Mouse (Mus musculus) Patski (cell line): ENCODE results near the gene Plaur. TPM values are rescaled to one million over a fixed set of nuclear protein-coding genes. Genes with fewer than 3 reads are reported as not detected.
A peak's percentile ranks its signal among the peaks of the same experiment; 100 is the strongest.

Experiments
- ATAC-seq: fragments of 100-300 bp; one replicate; pipeline ENCODE4 v1.8.0; 2021
- CTCF ChIA-PET: fragments of 350-600 bp; sonication (Branson Sonifier 250); formaldehyde crosslinking; loops from one replicate; lab custom pipeline; 2022; ENCODE audit warnings: inconsistent platforms; lab: Charles Lee
- POLR2A ChIA-PET: fragments of 350-600 bp; sonication (Branson Sonifier 250); formaldehyde crosslinking; loops from one replicate; lab custom pipeline; 2022; ENCODE audit warnings: antibody characterized with exemption, inconsistent platforms; lab: Charles Lee
- DNase-seq: peaks from one replicate; pipeline ENCODE4 v3.0.0-alpha.2; 2011; ENCODE audit warnings: low read depth, low spot score
- H3K27me3 ChIP-seq: fragments of 371-371 bp; one replicate; pipeline ENCODE4 v1.5.1; 2021
- CTCF ChIP-seq: fragments of 100-300 bp; IDR thresholded peaks from one replicate; pipeline ENCODE4 v1.5.1; 2021
- in situ Hi-C: fragments of 300-500 bp; cut with MboI; formaldehyde crosslinking; loops from 3 replicates; pipeline ENCODE4 v1.11.1; 2018; ENCODE audit warnings: low pct_unique_long_range_greater_than_20kb, mixed read lengths
- polyA plus RNA-seq: library from polyadenylated mRNA; unstranded; gene quantifications from one replicate; pipeline ENCODE4 v1.2.3, GENCODE M21; 2021

Gene Plaur
- polyA plus RNA-seq, 1 experiment from 2014 or later = 87.9 TPM

DNA sequence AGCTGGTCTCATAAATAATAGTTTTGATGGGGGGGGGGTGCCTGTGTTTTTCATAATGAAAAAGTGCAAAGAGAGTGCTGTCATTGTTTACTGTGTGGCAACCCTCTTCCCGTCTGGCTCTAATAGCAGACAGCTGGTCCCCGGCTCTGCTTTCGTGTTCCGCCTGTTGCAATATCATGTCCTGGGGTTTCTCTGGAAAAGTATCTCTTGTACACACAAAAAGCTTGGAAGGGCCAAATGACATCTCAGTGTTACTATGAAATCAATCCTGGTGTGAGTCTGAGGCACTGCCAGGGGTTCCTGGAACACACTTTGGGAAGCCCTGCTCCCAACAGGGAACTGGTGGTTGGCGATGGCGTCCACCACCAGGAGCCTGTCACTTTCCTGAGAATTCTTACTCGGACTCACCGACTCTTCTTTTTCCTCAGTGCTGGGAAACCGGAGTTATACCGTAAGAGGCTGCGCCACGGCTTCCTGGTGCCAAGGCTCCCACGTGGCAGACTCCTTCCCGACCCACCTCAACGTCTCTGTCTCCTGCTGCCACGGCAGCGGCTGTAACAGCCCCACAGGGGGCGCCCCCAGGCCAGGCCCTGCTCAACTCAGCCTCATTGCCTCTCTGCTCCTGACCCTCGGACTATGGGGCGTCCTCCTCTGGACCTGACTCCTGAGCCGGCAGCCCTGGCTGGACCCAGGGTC, 12.7 kb downstream of the Plaur start:
- in situ Hi-C loops = loop anchor here (5.0 to 10.0 kb wide), 2 partner anchors 97 to 180 kb away; no protein-coding TSS in a partner anchor
- ChIA-PET CTCF (interaction anchor here (1.2 to 4.0 kb wide), 12 partner anchors 10 to 92 kb away, joined by 3 to 42 read pairs (median 6); partner anchors contain the start of gene Irgq), POLR2A (interaction anchor here (0.9 to 1.6 kb wide), 2 partner anchors 33 to 89 kb away, joined by 4 to 6 read pairs; no protein-coding TSS in a partner anchor)
- no peaks in the 10 kb centered on the region for H3K27me3 ChIP-seq
- no peak for DNase-seq
- no peak for TF ChIP-seq CTCF
- no peak for ATAC-seq

- CTCF ChIA-PET = interaction anchor here (1.7 kb wide), 1 partner anchor 50 kb away, joined by 4 read pairs; no protein-coding TSS in a partner anchor
- POLR2A ChIA-PET = no interaction called here
- ATAC-seq (no peak), DNase-seq (no peak)
- no peaks in the 10 kb centered on the region for H3K27me3 ChIP-seq
- no peak for TF ChIP-seq CTCF
- in situ Hi-C loops = loop anchor here (5.0 to 10.0 kb wide), 2 partner anchors 96 to 178 kb away; no protein-coding TSS in a partner anchor
Observed at GRCm38 (mm10) chr7:24476338-24476737, 14.1 kb downstream of the Plaur start.

- no peak for ATAC-seq
Observed at GRCm38 (mm10) chr7:24476856-24477255, 14.6 kb downstream of the Plaur start.

GRCm38 (mm10) chr7:24478911-24479310, 16.6 kb downstream of the Plaur start:
- DNase-seq (no peak), ATAC-seq (no peak)
- in situ Hi-C loops = loop anchor here (5.0 to 10.0 kb wide), 2 partner anchors 93 to 176 kb away; no protein-coding TSS in a partner anchor
- ChIA-PET POLR2A (no interaction called here), CTCF (no interaction called here)
- H3K27me3 ChIP-seq = no peaks in the 10 kb centered on the region
- no peak for TF ChIP-seq CTCF

More at GRCm38 (mm10) chr7:24476856-24477255, 14.6 kb downstream of the Plaur start:
- CTCF ChIA-PET = interaction anchor here (1.7 kb wide), 1 partner anchor 50 kb away, joined by 4 read pairs; no protein-coding TSS in a partner anchor
- TF ChIP-seq CTCF = no peak
- H3K27me3 ChIP-seq = no peaks in the 10 kb centered on the region
- POLR2A ChIA-PET = no interaction called here
- no peak for DNase-seq
- in situ Hi-C loops = loop anchor here (5.0 to 10.0 kb wide), 2 partner anchors 95 to 178 kb away; no protein-coding TSS in a partner anchor

DNA sequence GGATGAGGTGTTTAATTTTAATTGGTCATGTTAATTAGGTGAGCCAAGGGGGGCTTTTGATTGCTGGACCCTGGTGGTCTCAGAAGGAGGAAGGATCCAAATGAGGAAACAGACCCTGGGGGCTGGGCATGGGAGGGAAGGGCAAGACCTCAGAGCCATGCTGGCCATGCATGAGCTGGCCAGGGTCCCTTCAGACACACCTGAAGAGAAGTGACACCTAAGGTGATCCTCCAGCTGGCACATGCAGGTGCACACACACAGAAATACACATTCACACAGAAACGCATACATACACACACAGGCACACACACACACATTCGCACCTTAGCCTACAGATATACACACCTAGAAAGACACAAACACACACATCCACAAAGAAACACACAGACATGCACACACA, 17.4 kb downstream of the Plaur start:
- ATAC-seq (no peak), DNase-seq (no peak)
- TF ChIP-seq CTCF = no peak
- ChIA-PET CTCF (no interaction called here), POLR2A (no interaction called here)
- no peaks in the 10 kb centered on the region for H3K27me3 ChIP-seq
- in situ Hi-C loops = loop anchor here (5.0 to 10.0 kb wide), 2 partner anchors 93 to 175 kb away; no protein-coding TSS in a partner anchor

DNA sequence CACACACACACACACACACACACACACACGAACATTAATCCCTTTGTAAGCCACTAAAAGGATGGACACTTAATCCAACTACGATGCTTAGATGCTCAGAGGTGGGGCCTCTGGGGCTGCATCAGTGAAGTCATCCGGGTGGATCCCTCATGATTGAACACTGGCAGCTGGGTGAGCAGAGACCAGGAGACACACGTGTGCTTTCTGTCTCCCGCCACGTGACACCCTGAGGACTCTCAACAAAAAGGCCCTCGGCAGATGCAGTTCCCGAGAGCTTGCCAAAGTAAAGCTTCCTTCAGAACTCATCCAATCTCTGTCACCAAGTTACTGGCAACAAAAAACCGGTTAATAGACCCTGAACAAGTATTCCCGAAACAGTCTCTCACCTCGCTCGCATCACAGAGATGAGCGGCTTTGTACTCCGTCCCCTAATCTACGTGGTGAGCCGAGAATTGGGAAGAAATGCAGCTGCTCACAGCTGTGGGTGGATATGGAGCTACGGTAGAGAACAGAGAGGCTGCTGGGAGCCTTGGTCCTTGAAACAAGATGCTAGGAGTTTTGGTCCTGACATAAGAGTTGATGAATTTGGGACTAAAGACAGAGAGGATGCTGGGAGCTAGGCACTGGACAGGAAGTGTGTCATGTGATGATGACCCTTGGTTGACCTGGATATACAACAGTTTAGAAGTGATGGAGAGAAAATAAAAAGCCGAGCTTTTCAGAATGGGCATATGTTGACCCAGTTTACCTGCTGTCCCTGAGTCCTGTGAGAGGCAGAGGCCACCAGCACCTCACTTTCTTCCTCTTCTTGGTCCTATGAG, 18.0 kb downstream of the Plaur start:
- no peaks in the 10 kb centered on the region for H3K27me3 ChIP-seq
- no peak for TF ChIP-seq CTCF
- ChIA-PET CTCF (interaction anchor here (1.9 kb wide), 1 partner anchor 39 kb away, joined by 5 read pairs; no protein-coding TSS in a partner anchor), POLR2A (no interaction called here)
- in situ Hi-C loops = no loop called here
- ATAC-seq (no peak), DNase-seq (no peak)

- TF ChIP-seq CTCF = no peak
- in situ Hi-C loops = no loop called here
- CTCF ChIA-PET = interaction anchor here (1.5 to 1.9 kb wide), 2 partner anchors 8 to 39 kb away, joined by 4 to 5 read pairs; no protein-coding TSS in a partner anchor
- no peak for ATAC-seq
- DNase-seq = no peak
- POLR2A ChIA-PET = interaction anchor here (1.1 kb wide), 1 partner anchor 57 kb away, joined by 3 read pairs; no protein-coding TSS in a partner anchor
- no peaks in the 10 kb centered on the region for H3K27me3 ChIP-seq
Observed at GRCm38 (mm10) chr7:24480986-24481473, 18.7 kb downstream of the Plaur start.

DNA sequence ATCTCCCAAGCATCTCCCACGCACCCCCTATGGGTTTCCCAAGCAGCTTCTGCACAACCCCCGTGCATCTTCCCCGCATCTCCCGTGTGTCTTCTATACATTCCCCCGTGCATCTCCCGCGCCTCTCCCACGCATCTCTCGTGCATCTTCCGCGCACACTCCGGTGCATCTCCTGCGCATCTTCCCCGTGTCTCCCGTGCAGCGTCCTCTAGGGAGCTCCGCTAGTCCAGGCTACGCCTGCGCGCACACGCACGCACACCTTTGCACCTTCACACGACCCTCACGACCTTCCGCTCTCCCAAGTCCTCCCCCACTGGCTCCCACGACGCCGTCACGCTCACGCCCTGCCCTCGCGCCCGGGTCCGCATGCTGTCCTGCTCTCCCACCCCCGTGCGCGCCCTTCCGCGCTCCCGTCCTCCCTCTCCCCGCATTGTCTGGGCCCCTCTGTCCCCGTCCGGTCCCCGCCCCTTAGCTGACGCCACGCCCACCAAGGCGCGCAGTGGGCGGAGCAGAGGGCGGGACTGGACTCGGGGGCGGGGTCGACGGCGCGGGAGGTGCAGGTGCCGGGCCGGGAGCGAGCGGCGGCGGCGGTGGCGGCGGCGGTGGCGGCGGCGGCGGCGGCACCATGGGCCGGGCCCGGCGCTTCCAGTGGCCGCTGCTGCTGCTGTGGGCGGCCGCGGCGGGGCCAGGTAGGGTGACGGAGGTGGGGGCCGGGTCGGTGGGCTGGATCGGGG, 19.4 kb downstream of the Plaur start, which contains the start of gene Cadm4:
TSS of gene Cadm4 (plus strand) at position 550 of the 734 bp plus-strand sequence.
- H3K27me3 ChIP-seq = no peaks in the 10 kb centered on the region
- ATAC-seq = peak; percentile 80
- in situ Hi-C loops = no loop called here
- no peak for TF ChIP-seq CTCF
- ChIA-PET POLR2A (interaction anchor here (1.1 kb wide), 1 partner anchor 56 kb away, joined by 3 read pairs; no protein-coding TSS in a partner anchor), CTCF (interaction anchor here (1.5 to 1.9 kb wide), 2 partner anchors 9 to 40 kb away, joined by 4 to 5 read pairs; no protein-coding TSS in a partner anchor)
- DNase-seq = no peak
